Mouse (Mus musculus): ENCODE measurements around the gene Mllt11.

GRCm38 (mm10) chr3:95264724-95265123 lies 32.8 kb upstream of the Mllt11 start:
- no peak for TF ChIP-seq POLR2A (IDR thresholded peaks at IDR 0.05; ENCODE audit: insufficient read depth, low read depth, low read length)
- no peak for TF ChIP-seq CTCF (IDR thresholded peaks at IDR 0.05; ENCODE audit: insufficient read depth, low read depth, low read length)
